Mouse (Mus musculus) adrenal gland, adult 18-20 months (tissue): ENCODE measurements around the gene Mbd3. TPM values are rescaled to one million over a fixed set of nuclear protein-coding genes. Genes with fewer than 3 reads are reported as not detected.

Experiments used
- DNase-seq, 2 experiments: peaks; one replicate each; pipeline ENCODE4 v3.0.0; 2021 to 2022; ENCODE audit warnings: low spot score in 2 of 2
- microRNA-seq, 2 experiments: library from miRNA; unstranded; fragments of <30 nt; microRNA quantifications; one replicate each; pipeline ENCODE4 v1.2.0; 2021; ENCODE audit warnings: borderline number of aligned reads in 2 of 2
- total RNA-seq, 2 experiments: library from RNA; stranded (reverse); gene quantifications; 1 replicate in 1 of 2; 2 replicates in 1 of 2; pipeline ENCODE4 v1.2.3; 2021

Gene Mbd3
- total RNA-seq, 2 experiments from 2014 or later = 137 to 157 TPM

DNA sequence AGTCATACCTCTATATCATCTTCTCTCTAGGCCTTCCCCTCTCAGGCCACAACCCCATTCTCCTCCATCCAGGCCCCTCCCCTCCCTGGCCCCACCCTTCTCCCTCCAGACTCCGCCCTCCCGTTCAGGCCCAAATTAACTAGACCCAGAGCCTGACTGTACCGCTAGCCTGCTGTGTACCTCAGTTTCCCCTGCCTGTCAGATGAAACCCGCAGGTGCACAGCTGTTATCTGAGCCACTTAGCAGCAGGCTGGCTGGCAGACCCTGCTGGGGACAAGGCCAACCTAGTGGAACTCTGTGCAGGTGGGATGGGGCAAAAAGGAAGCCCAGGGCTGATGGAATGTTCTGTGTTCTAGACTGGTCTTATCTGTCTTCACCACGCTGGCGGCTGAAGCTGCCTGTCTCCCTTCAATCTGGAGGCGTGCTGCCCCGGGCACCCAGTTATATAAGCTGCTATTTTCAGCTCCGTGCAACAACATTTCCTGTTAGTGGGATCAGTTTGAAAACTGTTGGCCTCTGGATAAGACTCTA lies 55.2 kb downstream of the Mbd3 start:
- no peak for DNase-seq

DNA sequence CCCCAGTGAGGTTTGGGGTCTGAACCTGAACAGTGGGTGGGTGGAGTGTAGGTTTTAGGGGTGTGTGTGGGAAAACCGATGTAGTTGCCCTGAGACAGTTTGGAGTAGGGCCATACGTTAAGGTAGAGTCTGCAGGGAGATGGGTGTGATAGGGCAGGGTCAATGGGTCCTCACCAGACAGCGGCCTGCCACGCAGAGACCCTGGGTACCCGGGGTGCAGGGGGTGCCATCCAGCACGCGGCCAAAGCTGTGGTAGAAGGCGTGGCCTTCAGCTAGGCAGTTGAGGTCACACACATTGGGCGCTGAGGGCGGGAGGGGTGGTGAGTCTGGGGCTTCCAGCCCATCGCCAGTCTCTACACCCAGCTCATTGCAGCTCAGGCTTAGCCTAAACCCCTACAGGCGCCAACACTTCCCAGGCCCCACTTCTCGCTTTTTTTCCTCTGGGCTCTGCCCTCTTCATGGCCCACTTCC lies 55.9 kb downstream of the Mbd3 start:
- DNase-seq = no peak

DNA sequence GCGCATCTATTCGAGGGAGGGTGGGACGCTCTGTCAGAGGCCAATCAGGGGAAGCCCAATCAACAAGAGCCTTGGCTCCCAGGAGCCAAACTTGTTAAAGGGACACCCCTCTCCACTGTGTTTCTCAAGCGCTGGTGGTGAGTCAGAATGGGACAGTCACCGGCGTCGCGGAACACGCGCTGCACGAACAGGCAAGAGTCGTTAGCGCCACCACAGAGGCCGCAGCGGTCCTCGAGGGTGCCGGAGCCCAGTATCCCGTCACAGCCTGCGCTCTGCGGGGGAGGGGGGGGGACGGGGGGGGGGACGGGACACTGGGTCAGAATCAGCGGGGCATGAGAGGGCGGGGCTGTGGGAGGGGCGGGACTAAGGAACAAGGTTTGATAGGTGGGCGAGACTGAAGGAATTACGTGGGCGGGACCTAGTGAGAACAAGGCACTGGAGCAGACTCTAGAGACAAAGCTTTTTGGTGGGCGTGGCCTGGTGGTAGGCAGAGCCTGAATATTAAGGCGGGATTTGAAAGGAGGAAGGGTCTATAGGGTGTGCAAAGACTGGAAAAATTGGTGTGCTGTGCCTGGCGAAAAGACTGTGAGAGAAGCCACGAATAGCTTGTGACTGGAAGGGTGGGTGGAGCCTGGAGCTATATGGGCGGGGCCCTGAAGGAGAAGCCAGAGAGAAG lies 56.5 kb downstream of the Mbd3 start:
- peak in 1 of 2 experiments; percentile 46 for DNase-seq

Small RNA genes within 50 kb of the gene (microRNA-seq; reads per million reads assigned to microRNA genes)
- gene Gm22721 = 0 reads per million in 2 experiments

Other genes with a start within 250 kb of the Mbd3 start
- 10 to 100 TPM; 34.7 to 46.3 TPM for gene Cirbp, start 233.6 kb downstream of the Mbd3 start, total RNA-seq
- gene 1600002K03Rik, start 226.6 kb downstream of the Mbd3 start, total RNA-seq = 10 to 100 TPM; 14.7 to 16.6 TPM
- gene Efna2, start 220.1 kb downstream of the Mbd3 start, total RNA-seq = 1 to 10 TPM; 1.3 to 2.1 TPM
- gene Mum1, start 173.1 kb downstream of the Mbd3 start, total RNA-seq = 10 to 100 TPM; 17.4 to 18.4 TPM
- 100 to 1,000 TPM; 294 to 370 TPM for gene Ndufs7, start 150.4 kb downstream of the Mbd3 start, total RNA-seq
- 100 to 1,000 TPM; 146 to 236 TPM for gene Gamt, start 138.5 kb downstream of the Mbd3 start, total RNA-seq
- gene Dazap1, start 138.1 kb downstream of the Mbd3 start, total RNA-seq = 100 to 1,000 TPM in 1 of 2 experiments, 10 to 100 TPM in 1; 90.2 to 100 TPM
- 1,000 to 10,000 TPM; 1,162 to 1,195 TPM for gene Rps15, start 107.1 kb downstream of the Mbd3 start, total RNA-seq
- gene Apc2, start 103.6 kb downstream of the Mbd3 start, total RNA-seq = 1 to 10 TPM; 1.8 to 2.0 TPM
- gene 2310011J03Rik, start 79.0 kb downstream of the Mbd3 start, total RNA-seq = 10 to 100 TPM; 25.0 to 28.9 TPM
- 1 to 10 TPM; 1.6 to 3.1 TPM for gene Pcsk4, start 70.1 kb downstream of the Mbd3 start, total RNA-seq
- gene Reep6, start 69.6 kb downstream of the Mbd3 start, total RNA-seq = 10 to 100 TPM; 10.2 to 20.8 TPM
- gene Adamtsl5, start 51.1 kb downstream of the Mbd3 start, total RNA-seq = 10 to 100 TPM in 1 of 2 experiments, 1 to 10 TPM in 1; 5.1 to 11.5 TPM
- gene Plk5, start 43.1 kb downstream of the Mbd3 start, total RNA-seq = under 1 TPM; 0.19 to 0.27 TPM
- gene Mex3d, start 11.9 kb downstream of the Mbd3 start, total RNA-seq = 10 to 100 TPM; 16.6 to 18.0 TPM
- gene Uqcr11, start 7.3 kb upstream of the Mbd3 start, total RNA-seq = 1,000 to 10,000 TPM in 1 of 2 experiments, 100 to 1,000 TPM in 1; 797 to 1,071 TPM
- gene Tcf3, start 34.1 kb upstream of the Mbd3 start, total RNA-seq = 10 to 100 TPM; 32.9 to 44.2 TPM
- gene Onecut3, start 95.3 kb upstream of the Mbd3 start, total RNA-seq = not detected
- 1 to 10 TPM in 1 of 2 experiments, under 1 TPM in 1; 0.80 to 1.1 TPM for gene Atp8b3, start 139.6 kb upstream of the Mbd3 start, total RNA-seq
- gene Rexo1, start 162.0 kb upstream of the Mbd3 start, total RNA-seq = 10 to 100 TPM; 32.9 to 48.4 TPM
- gene Klf16, start 177.8 kb upstream of the Mbd3 start, total RNA-seq = 10 to 100 TPM; 11.3 to 12.3 TPM
- gene Abhd17a, start 190.8 kb upstream of the Mbd3 start, total RNA-seq = 100 to 1,000 TPM in 1 of 2 experiments, 10 to 100 TPM in 1; 94.5 to 102 TPM
- gene Scamp4, start 203.3 kb upstream of the Mbd3 start, total RNA-seq = 10 to 100 TPM; 49.7 to 54.4 TPM
- 1 to 10 TPM; 1.8 to 2.1 TPM for gene Adat3, start 203.3 kb upstream of the Mbd3 start, total RNA-seq
- 1 to 10 TPM; 2.6 to 3.0 TPM for gene Gm49322, start 206.5 kb upstream of the Mbd3 start, total RNA-seq
- gene Csnk1g2, start 223.3 kb upstream of the Mbd3 start, total RNA-seq = 100 to 1,000 TPM; 134 to 140 TPM